Mouse (Mus musculus) ES-E14 (cell line): Measurements from ENCODE around the gene Nsa2. TPM values are rescaled to one million over a fixed set of nuclear protein-coding genes. Genes with fewer than 3 reads are reported as not detected.
A peak's percentile ranks its signal among the peaks of the same experiment; 100 is the strongest.
"Not testable (repeated sequence)": the region's sequence is repeated elsewhere in the genome, so short reads cannot be mapped to it uniquely, and the experiment has no call there.

Source experiments
- DNase-seq: peaks from one replicate; pipeline ENCODE4 v3.0.0-alpha.2; 2013; ENCODE audit warnings: low read depth, low spot score
- H3K27ac ChIP-seq: 2 replicates; pipeline ENCODE4 v1.5.1; 2012; ENCODE audit warnings: low read depth, mild to moderate bottlenecking, low read length, moderate library complexity, mixed read lengths; ENCODE audit not compliant: poor library complexity, insufficient read depth, severe bottlenecking
- H3K36me3 ChIP-seq: 2 replicates; pipeline ENCODE4 v1.6.1; 2012; ENCODE audit warnings: mild to moderate bottlenecking, low read length, moderate library complexity, mixed read lengths; ENCODE audit not compliant: control insufficient read depth, poor library complexity, insufficient read depth, severe bottlenecking
- H3K4me1 ChIP-seq, 2 experiments: fragments of 150-350 bp in 1 of 2; sonication (generic) in 1 of 2; 2 replicates each; pipeline ENCODE4 v1.6.1; 2012; ENCODE audit warnings: low read length in 2 of 2, mild to moderate bottlenecking in 1 of 2, mixed read lengths in 1 of 2; ENCODE audit not compliant: control insufficient read depth in 2 of 2, insufficient read depth in 2 of 2, poor library complexity in 1 of 2
- H3K4me3 ChIP-seq, 2 experiments: fragments of 150-350 bp in 1 of 2; sonication (generic) in 1 of 2; 2 replicates each; pipeline ENCODE4 v1.5.1; 2012; ENCODE audit warnings: low read length in 2 of 2, low read depth in 1 of 2, mild to moderate bottlenecking in 1 of 2, mixed read lengths in 1 of 2; ENCODE audit not compliant: insufficient read depth in 1 of 2, poor library complexity in 1 of 2, severe bottlenecking in 1 of 2
- H3K9ac ChIP-seq: 2 replicates; pipeline ENCODE4 v1.6.1; 2012; ENCODE audit warnings: low read depth, mild to moderate bottlenecking, low read length, mixed read lengths; ENCODE audit not compliant: poor library complexity, insufficient read depth, severe bottlenecking
- H3K9me3 ChIP-seq: fragments of 150-350 bp; sonication (generic); 2 replicates; pipeline ENCODE4 v1.6.1; 2012; ENCODE audit warnings: low read depth, mild to moderate bottlenecking, low read length; ENCODE audit not compliant: control insufficient read depth, insufficient read depth
- CHD2 ChIP-seq: IDR thresholded peaks from 2 replicates; pipeline ENCODE4 v1.6.1; 2014; ENCODE audit warnings: mild to moderate bottlenecking, low read depth, low read length, inconsistent platforms
- HCFC1 ChIP-seq: IDR thresholded peaks from 2 replicates; pipeline ENCODE4 v1.6.1; 2012; ENCODE audit warnings: low read length, inconsistent platforms, borderline replicate concordance; ENCODE audit not compliant: insufficient read depth
- MAFK ChIP-seq: IDR thresholded peaks from 2 replicates; pipeline ENCODE4 v1.6.1; 2014; ENCODE audit warnings: mild to moderate bottlenecking, low read depth, low read length, inconsistent platforms; ENCODE audit not compliant: insufficient read depth
- ZC3H11A ChIP-seq: IDR thresholded peaks from 2 replicates; pipeline ENCODE4 v1.6.1; 2012; ENCODE audit warnings: low read depth, mild to moderate bottlenecking, inconsistent platforms, low read length, borderline replicate concordance
- ZNF384 ChIP-seq: IDR thresholded peaks from 2 replicates; pipeline ENCODE4 v1.6.1; 2012; ENCODE audit warnings: low read depth, low read length, inconsistent platforms
- in situ Hi-C, 2 experiments: fragments of 600-800 bp; cut with MboI; formaldehyde crosslinking; loops; one replicate each; pipeline ENCODE4 v1.15.1; 2025; ENCODE audit warnings: low sequenced_read_pairs in 2 of 2, inconsistent platforms in 1 of 2; ENCODE audit not compliant: unreplicated experiment in 2 of 2
- total RNA-seq: library from RNA; depleted of rRNA; stranded (reverse); fragments of 300-350 nt; gene quantifications from 2 replicates; pipeline ENCODE4 v1.2.3, GENCODE M21; 2012

Gene Nsa2
- total RNA-seq, 1 experiment = 116 TPM

DNA sequence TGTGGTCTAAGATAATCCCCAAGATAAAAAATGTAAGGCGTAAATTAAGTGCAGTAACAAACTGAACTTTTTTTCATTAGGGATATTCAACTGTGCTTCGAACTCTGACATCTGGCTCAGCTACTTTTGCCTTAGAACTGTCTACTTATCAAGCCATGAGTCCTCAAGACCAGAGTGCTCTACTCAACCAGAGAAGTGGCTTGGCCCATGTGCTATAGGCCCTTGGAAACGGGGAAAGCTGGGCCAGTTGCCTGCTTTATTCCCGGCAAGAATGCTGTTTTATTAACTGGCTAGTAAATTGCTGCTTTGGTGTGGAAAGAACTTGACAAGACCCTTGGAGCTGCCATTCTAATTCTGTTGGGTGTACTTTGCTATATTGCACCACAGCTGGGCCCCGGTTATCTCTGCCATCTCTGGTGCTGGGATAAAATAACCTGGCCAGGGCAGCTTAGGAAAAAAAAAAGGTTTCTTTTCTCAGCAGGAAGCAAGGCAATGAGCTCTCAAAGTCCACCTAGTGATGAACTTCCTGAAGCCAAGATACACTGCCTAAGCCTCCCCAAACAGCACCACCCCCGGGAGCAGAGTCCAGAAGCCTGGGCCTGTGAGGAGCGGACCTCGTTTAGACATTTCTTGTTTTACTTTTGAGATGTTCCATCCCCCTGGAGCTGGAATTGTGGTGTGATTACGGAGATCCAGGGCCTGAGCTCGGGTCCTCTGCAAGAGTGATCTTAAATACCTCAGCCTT, 38.0 kb upstream of the Nsa2 start:
- H3K27ac ChIP-seq = no peak overlapping the region
- in situ Hi-C loops = no loop called here
- no peaks in the 10 kb centered on the region for H3K9me3 ChIP-seq
- no peak for DNase-seq
- no peak overlapping the region for H3K9ac ChIP-seq
- H3K4me3 ChIP-seq = no peak overlapping the region
- peaks cover 52% of the 10 kb centered on the region for H3K36me3 ChIP-seq
- peaks cover 3 to 4% of the 10 kb centered on the region in 2 experiments; a peak in 1 of 4 replicates for H3K4me1 ChIP-seq
- TF ChIP-seq HCFC1 = no peak
- no peak for TF ChIP-seq MAFK
- no peak for TF ChIP-seq ZNF384
- TF ChIP-seq ZC3H11A = no peak
- TF ChIP-seq CHD2 = no peak

DNA sequence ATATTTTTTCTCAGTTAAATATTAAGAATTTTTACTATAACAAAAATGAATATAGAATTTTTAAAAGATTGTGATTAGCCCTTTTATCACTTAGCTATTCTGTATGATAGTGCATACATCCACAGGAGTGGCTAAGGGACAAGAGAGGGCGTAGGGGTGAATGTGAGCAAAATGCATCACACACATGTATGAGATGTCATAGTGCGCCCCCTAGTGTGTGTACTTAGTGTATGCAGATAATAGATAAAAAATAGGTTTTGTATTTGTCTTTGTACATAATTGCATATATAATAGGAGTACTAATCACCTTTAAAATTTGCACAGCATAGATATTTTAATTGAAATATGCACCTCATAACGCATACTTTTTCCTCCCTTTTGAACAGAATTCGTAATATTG, 8.1 kb upstream of the Nsa2 start:
- TF ChIP-seq MAFK = no peak
- TF ChIP-seq HCFC1 = no peak
- TF ChIP-seq ZC3H11A = 0 out of 2 replicates have a peak, but pooled peaks have one; percentile 19
- no peak for TF ChIP-seq ZNF384
- no peak overlapping the region for H3K4me3 ChIP-seq
- peaks cover 15% of the 10 kb centered on the region for H3K36me3 ChIP-seq
- no peaks in the 10 kb centered on the region for H3K9me3 ChIP-seq
- DNase-seq = peak; percentile 40
- in situ Hi-C loops = no loop called here
- 0 out of 4 replicates have a peak, but pooled peaks cover 0 to 2% of the 10 kb centered on the region in 2 experiments for H3K4me1 ChIP-seq
- H3K27ac ChIP-seq = no peak overlapping the region
- no peak overlapping the region for H3K9ac ChIP-seq

DNA sequence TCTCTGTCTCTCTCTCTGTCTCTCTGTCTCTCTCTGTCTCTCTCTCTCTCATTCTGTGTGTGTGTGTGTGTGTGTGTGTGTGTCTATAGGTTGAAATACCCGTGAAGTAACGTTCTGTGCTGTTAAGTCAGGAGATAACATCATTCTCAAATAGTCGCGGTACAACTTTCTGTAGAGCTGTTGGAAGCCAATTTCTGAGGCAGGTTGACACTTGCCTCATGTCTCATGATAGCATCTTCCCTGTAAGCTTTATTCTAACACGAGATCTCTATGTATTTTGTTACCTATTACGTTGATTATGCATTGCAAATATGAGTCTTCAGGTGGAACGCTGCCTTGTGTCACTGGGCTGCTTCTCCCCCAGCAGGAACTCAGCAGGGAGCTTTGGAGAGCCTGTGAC, 4.6 kb upstream of the Nsa2 start:
- in situ Hi-C loops = no loop called here
- TF ChIP-seq ZNF384 = no peak
- no peak for TF ChIP-seq HCFC1
- TF ChIP-seq MAFK = no peak
- TF ChIP-seq ZC3H11A = no peak
- no peak for TF ChIP-seq CHD2
- peaks cover 5% of the 10 kb centered on the region for H3K36me3 ChIP-seq
- H3K9me3 ChIP-seq = no peaks in the 10 kb centered on the region
- no peak for DNase-seq
- H3K27ac ChIP-seq = no peak overlapping the region
- H3K4me3 ChIP-seq = no peak overlapping the region
- H3K4me1 ChIP-seq = peaks cover 2% of the 10 kb centered on the region in 2 experiments; a peak in 1 of 4 replicates
- H3K9ac ChIP-seq = no peak overlapping the region

DNA sequence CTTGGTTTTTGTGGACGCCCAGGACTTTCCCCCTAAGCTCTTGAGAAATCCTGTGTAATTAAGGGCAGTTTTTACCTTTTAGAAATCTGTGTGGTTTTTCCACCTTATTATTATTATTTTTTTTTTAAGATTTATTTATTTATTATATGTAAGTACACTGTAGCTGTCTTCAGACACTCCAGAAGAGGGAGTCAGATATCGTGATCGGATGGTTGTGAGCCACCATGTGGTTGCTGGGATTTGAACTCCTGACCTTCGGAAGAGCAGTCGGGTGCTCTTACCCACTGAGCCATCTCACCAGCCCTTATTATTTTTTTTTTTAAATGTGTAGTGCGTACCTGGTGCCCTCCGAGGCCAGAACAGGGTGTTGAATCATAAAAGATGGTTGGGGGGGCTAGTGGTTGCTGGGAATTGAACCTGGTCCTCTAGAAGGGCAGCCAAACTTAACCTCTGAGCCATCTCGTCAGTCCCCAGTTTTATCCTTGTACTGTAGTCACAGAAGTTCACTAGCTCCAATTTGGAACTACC, 731 bp upstream of the Nsa2 start:
- in situ Hi-C loops, DNase-seq, H3K36me3 ChIP-seq, H3K9me3 ChIP-seq, H3K4me1 ChIP-seq, H3K27ac ChIP-seq: not testable (repeated sequence)
- peak overlapping the region; percentile 98 for H3K9ac ChIP-seq
- peak overlapping the region; percentile 98 to 100 for H3K4me3 ChIP-seq

DNA sequence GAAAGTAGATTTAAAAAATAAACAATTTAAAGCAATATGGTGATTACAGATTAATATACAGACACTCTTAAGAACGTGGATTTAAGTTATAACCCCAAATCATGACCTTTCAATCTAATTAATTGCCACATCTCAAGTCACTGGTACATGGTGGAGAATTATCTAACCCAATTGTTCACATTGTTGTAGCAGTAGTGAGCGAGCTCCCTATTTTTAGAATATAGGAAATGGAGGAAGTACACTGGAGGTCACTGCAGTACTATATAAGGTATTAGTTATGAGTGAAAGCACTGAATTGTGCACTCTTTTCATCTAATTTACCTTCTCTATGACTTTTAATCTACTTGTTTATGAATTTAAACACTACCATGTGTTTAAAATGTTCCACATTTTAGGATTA, 7.3 kb downstream of the Nsa2 start:
- H3K9me3 ChIP-seq, DNase-seq, in situ Hi-C loops, H3K9ac ChIP-seq, H3K27ac ChIP-seq, H3K4me1 ChIP-seq, H3K4me3 ChIP-seq: not testable (repeated sequence)
- H3K36me3 ChIP-seq = peaks cover 21% of the 10 kb centered on the region

DNA sequence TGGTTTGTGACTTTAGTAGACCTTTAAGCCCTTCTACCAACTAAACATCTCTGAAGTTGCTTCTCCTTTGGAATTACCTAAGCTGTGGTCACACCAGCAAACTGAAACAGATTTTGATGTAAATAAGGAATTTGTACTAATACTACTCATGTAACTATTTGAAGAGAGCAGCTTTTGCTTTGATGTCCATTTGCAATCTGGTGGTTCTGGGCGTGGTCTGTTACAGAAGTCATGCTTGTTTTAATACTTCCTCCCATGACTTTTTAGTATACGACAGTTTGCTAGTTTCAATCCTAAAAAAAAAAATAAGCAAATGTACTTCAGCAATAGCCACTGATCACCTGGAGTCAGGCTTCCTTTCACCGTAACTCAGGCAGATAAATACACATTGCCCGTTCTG, 8.1 kb downstream of the Nsa2 start:
- H3K9ac ChIP-seq, H3K4me3 ChIP-seq, DNase-seq, H3K27ac ChIP-seq, H3K9me3 ChIP-seq, H3K4me1 ChIP-seq, in situ Hi-C loops: not testable (repeated sequence)
- H3K36me3 ChIP-seq = peaks cover 23% of the 10 kb centered on the region
